Mouse (Mus musculus): ENCODE measurements around the gene Alkbh5.

Alkbh5 gene

GRCm38 (mm10) chr11:60536180-60536858 is at the start of gene Alkbh5:
TSS of gene Alkbh5 (plus strand) at chr11:60536381.
- peak; percentile 46 for DNase-seq (ENCODE audit: low read depth)

- DNase-seq (ENCODE audit: low read depth) = no peak
Observed at GRCm38 (mm10) chr11:60492726-60493125, 43.5 kb upstream of the Alkbh5 start.

GRCm38 (mm10) chr11:60495692-60496091 is 40.5 kb upstream of the Alkbh5 start:
- DNase-seq (ENCODE audit: low read depth) = no peak

- no peak for DNase-seq (ENCODE audit: low read depth)
Observed at GRCm38 (mm10) chr11:60507281-60507680, 28.9 kb upstream of the Alkbh5 start.

GRCm38 (mm10) chr11:60508950-60509349 is 27.2 kb upstream of the Alkbh5 start:
- DNase-seq (ENCODE audit: low read depth) = no peak

- DNase-seq (ENCODE audit: low read depth) = no peak
Observed at GRCm38 (mm10) chr11:60509500-60509899, 26.7 kb upstream of the Alkbh5 start.

- no peak for DNase-seq (ENCODE audit: low read depth)
Observed at GRCm38 (mm10) chr11:60511893-60512292, 24.3 kb upstream of the Alkbh5 start.

- DNase-seq (ENCODE audit: low read depth) = no peak
Observed at GRCm38 (mm10) chr11:60512520-60512919, 23.7 kb upstream of the Alkbh5 start.

GRCm38 (mm10) chr11:60514941-60515340 is 21.2 kb upstream of the Alkbh5 start:
- DNase-seq (ENCODE audit: low read depth) = no peak

- DNase-seq (ENCODE audit: low read depth) = no peak
Observed at GRCm38 (mm10) chr11:60518305-60518704, 17.9 kb upstream of the Alkbh5 start.

- DNase-seq (ENCODE audit: low read depth) = no peak
Observed at GRCm38 (mm10) chr11:60522027-60522426, 14.2 kb upstream of the Alkbh5 start.

- DNase-seq (ENCODE audit: low read depth) = no peak
Observed at GRCm38 (mm10) chr11:60522661-60523365, 13.4 kb upstream of the Alkbh5 start.

- no peak for DNase-seq (ENCODE audit: low read depth)
Observed at GRCm38 (mm10) chr11:60526461-60526860, 9.7 kb upstream of the Alkbh5 start.

- DNase-seq (ENCODE audit: low read depth) = no peak
Observed at GRCm38 (mm10) chr11:60535676-60536075, 505 bp upstream of the Alkbh5 start.

GRCm38 (mm10) chr11:60536859-60537467 is 782 bp downstream of the Alkbh5 start:
- no peak for DNase-seq (ENCODE audit: low read depth)

- DNase-seq (ENCODE audit: low read depth) = peak; percentile 98
Observed at GRCm38 (mm10) chr11:60537468-60538347, 1.5 kb downstream of the Alkbh5 start.

- no peak for DNase-seq (ENCODE audit: low read depth)
Observed at GRCm38 (mm10) chr11:60538371-60539281, 2.4 kb downstream of the Alkbh5 start.

GRCm38 (mm10) chr11:60539540-60539939 is 3.4 kb downstream of the Alkbh5 start:
- DNase-seq (ENCODE audit: low read depth) = no peak

GRCm38 (mm10) chr11:60540002-60540610 is 3.9 kb downstream of the Alkbh5 start:
- peak; percentile 49 for DNase-seq (ENCODE audit: low read depth)

- no peak for DNase-seq (ENCODE audit: low read depth)
Observed at GRCm38 (mm10) chr11:60540761-60541160, 4.6 kb downstream of the Alkbh5 start.

GRCm38 (mm10) chr11:60541831-60542230 is 5.7 kb downstream of the Alkbh5 start:
- DNase-seq (ENCODE audit: low read depth) = no peak
